Mouse (Mus musculus): ENCODE data around the gene Abcc4. TPM values are rescaled to one million over a fixed set of nuclear protein-coding genes. Genes with fewer than 3 reads are reported as not detected.
"Not testable (repeated sequence)": the region's sequence is repeated elsewhere in the genome, so short reads cannot be mapped to it uniquely, and the experiment has no call there.

The Abcc4 gene
- polyA plus RNA-seq, 1 experiment from 2014 or later, result 2.1 TPM

- Histone ChIP-seq H3K4me1 (ENCODE audit: control insufficient read depth, insufficient read depth, low read length) (no peaks in the 10 kb centered on the region), H3K27me3 (ENCODE audit: control insufficient read depth, insufficient read depth, low read depth, low read length) (no peaks in the 10 kb centered on the region), H3K9ac (ENCODE audit: low read depth, low read length) (no peak overlapping the region), H3K27ac (ENCODE audit: low read length) (no peak overlapping the region), H3K9me3 (replicated peaks; ENCODE audit: control insufficient read depth, low read length, poor library complexity, severe bottlenecking) (no peaks in the 10 kb centered on the region), H3K36me3 (ENCODE audit: control insufficient read depth, insufficient read depth, low read length) (no peaks in the 10 kb centered on the region), H3K4me2 (ENCODE audit: low read length) (no peak overlapping the region), H3K4me3 (ENCODE audit: low read depth, low read length) (no peak overlapping the region)
- 94% methylated on average over 9 of the region's 9 CpGs for WGBS
- no peak for ATAC-seq
Measured at GRCm38 (mm10) chr14:118678279-118678985, 27.6 kb downstream of the Abcc4 start.

- no peaks in the 10 kb centered on the region for H3K27me3 ChIP-seq (ENCODE audit: control insufficient read depth, insufficient read depth, low read depth, low read length)
- no peak for ATAC-seq
- no peaks in the 10 kb centered on the region for H3K4me1 ChIP-seq (ENCODE audit: control insufficient read depth, insufficient read depth, low read length)
- no peak overlapping the region for H3K4me3 ChIP-seq (ENCODE audit: low read depth, low read length)
- no peak overlapping the region for H3K9ac ChIP-seq (ENCODE audit: low read depth, low read length)
- H3K27ac ChIP-seq (ENCODE audit: low read length), result no peak overlapping the region
- H3K4me2 ChIP-seq (ENCODE audit: low read length), result no peak overlapping the region
- no peaks in the 10 kb centered on the region for H3K9me3 ChIP-seq (replicated peaks; ENCODE audit: control insufficient read depth, low read length, poor library complexity, severe bottlenecking)
- H3K36me3 ChIP-seq (ENCODE audit: control insufficient read depth, insufficient read depth, low read length), result no peaks in the 10 kb centered on the region
- WGBS, result 88% methylated on average over 13 of the region's 13 CpGs
Measured at GRCm38 (mm10) chr14:118676308-118676994, 29.6 kb downstream of the Abcc4 start.

- Histone ChIP-seq H3K27ac (ENCODE audit: low read length) (no peak overlapping the region), H3K27me3 (ENCODE audit: control insufficient read depth, insufficient read depth, low read depth, low read length) (no peaks in the 10 kb centered on the region), H3K4me2 (ENCODE audit: low read length) (no peak overlapping the region), H3K9me3 (replicated peaks; ENCODE audit: control insufficient read depth, low read length, poor library complexity, severe bottlenecking) (no peaks in the 10 kb centered on the region), H3K9ac (ENCODE audit: low read depth, low read length) (no peak overlapping the region), H3K36me3 (ENCODE audit: control insufficient read depth, insufficient read depth, low read length) (no peaks in the 10 kb centered on the region), H3K4me1 (ENCODE audit: control insufficient read depth, insufficient read depth, low read length) (no peaks in the 10 kb centered on the region), H3K4me3 (ENCODE audit: low read depth, low read length) (no peak overlapping the region)
- 89% methylated on average over 11 of the region's 11 CpGs for whole genome bisulfite sequencing
- no peak for ATAC-seq
Measured at GRCm38 (mm10) chr14:118674705-118675139, 31.3 kb downstream of the Abcc4 start.

- Histone ChIP-seq H3K4me3 (ENCODE audit: low read depth, low read length) (no peak overlapping the region), H3K27me3 (ENCODE audit: control insufficient read depth, insufficient read depth, low read depth, low read length) (no peaks in the 10 kb centered on the region), H3K4me1 (ENCODE audit: control insufficient read depth, insufficient read depth, low read length) (no peaks in the 10 kb centered on the region), H3K27ac (ENCODE audit: low read length) (no peak overlapping the region), H3K9me3 (replicated peaks; ENCODE audit: control insufficient read depth, low read length, poor library complexity, severe bottlenecking) (no peaks in the 10 kb centered on the region), H3K9ac (ENCODE audit: low read depth, low read length) (no peak overlapping the region), H3K4me2 (ENCODE audit: low read length) (no peak overlapping the region), H3K36me3 (ENCODE audit: control insufficient read depth, insufficient read depth, low read length) (no peaks in the 10 kb centered on the region)
- no peak for ATAC-seq
- WGBS, result 84% methylated on average over 7 of the region's 7 CpGs
Measured at GRCm38 (mm10) chr14:118674224-118674623, 31.8 kb downstream of the Abcc4 start.

GRCm38 (mm10) chr14:118673501-118673900 is 32.5 kb downstream of the Abcc4 start:
- no peak for ATAC-seq
- H3K27me3 ChIP-seq (ENCODE audit: control insufficient read depth, insufficient read depth, low read depth, low read length), result no peaks in the 10 kb centered on the region
- WGBS, result 83% methylated on average over 6 of the region's 6 CpGs
- no peaks in the 10 kb centered on the region for H3K36me3 ChIP-seq (ENCODE audit: control insufficient read depth, insufficient read depth, low read length)
- no peak overlapping the region for H3K9ac ChIP-seq (ENCODE audit: low read depth, low read length)
- H3K4me3 ChIP-seq (ENCODE audit: low read depth, low read length), result no peak overlapping the region
- no peak overlapping the region for H3K4me2 ChIP-seq (ENCODE audit: low read length)
- no peaks in the 10 kb centered on the region for H3K9me3 ChIP-seq (replicated peaks; ENCODE audit: control insufficient read depth, low read length, poor library complexity, severe bottlenecking)
- no peaks in the 10 kb centered on the region for H3K4me1 ChIP-seq (ENCODE audit: control insufficient read depth, insufficient read depth, low read length)
- H3K27ac ChIP-seq (ENCODE audit: low read length), result no peak overlapping the region

GRCm38 (mm10) chr14:118672931-118673330 is 33.1 kb downstream of the Abcc4 start:
- not testable (repeated sequence) for H3K4me3 ChIP-seq (ENCODE audit: low read depth, low read length); H3K9me3 ChIP-seq (replicated peaks; ENCODE audit: control insufficient read depth, low read length, poor library complexity, severe bottlenecking); ATAC-seq; H3K27ac ChIP-seq (ENCODE audit: low read length); H3K4me2 ChIP-seq (ENCODE audit: low read length); H3K27me3 ChIP-seq (ENCODE audit: control insufficient read depth, insufficient read depth, low read depth, low read length); H3K36me3 ChIP-seq (ENCODE audit: control insufficient read depth, insufficient read depth, low read length); H3K4me1 ChIP-seq (ENCODE audit: control insufficient read depth, insufficient read depth, low read length); H3K9ac ChIP-seq (ENCODE audit: low read depth, low read length)
- 93% methylated on average over 6 of the region's 6 CpGs for whole genome bisulfite sequencing

GRCm38 (mm10) chr14:118667499-118667898 is 38.5 kb downstream of the Abcc4 start:
- Histone ChIP-seq H3K36me3 (ENCODE audit: control insufficient read depth, insufficient read depth, low read length) (no peaks in the 10 kb centered on the region), H3K27ac (ENCODE audit: low read length) (no peak overlapping the region), H3K9ac (ENCODE audit: low read depth, low read length) (no peak overlapping the region), H3K4me3 (ENCODE audit: low read depth, low read length) (no peak overlapping the region), H3K4me1 (ENCODE audit: control insufficient read depth, insufficient read depth, low read length) (no peaks in the 10 kb centered on the region), H3K4me2 (ENCODE audit: low read length) (no peak overlapping the region), H3K9me3 (replicated peaks; ENCODE audit: control insufficient read depth, low read length, poor library complexity, severe bottlenecking) (no peaks in the 10 kb centered on the region), H3K27me3 (ENCODE audit: control insufficient read depth, insufficient read depth, low read depth, low read length) (no peaks in the 10 kb centered on the region)
- ATAC-seq, result no peak
- 80% methylated on average over 6 of the region's 6 CpGs for WGBS

- H3K4me1 ChIP-seq (ENCODE audit: control insufficient read depth, insufficient read depth, low read length), result peaks cover 4% of the 10 kb centered on the region
- no peaks in the 10 kb centered on the region for H3K9me3 ChIP-seq (replicated peaks; ENCODE audit: control insufficient read depth, low read length, poor library complexity, severe bottlenecking)
- H3K27me3 ChIP-seq (ENCODE audit: control insufficient read depth, insufficient read depth, low read depth, low read length), result no peaks in the 10 kb centered on the region
- no peak overlapping the region for H3K27ac ChIP-seq (ENCODE audit: low read length)
- no peak overlapping the region for H3K4me2 ChIP-seq (ENCODE audit: low read length)
- no peak overlapping the region for H3K9ac ChIP-seq (ENCODE audit: low read depth, low read length)
- WGBS, result 81% methylated on average over 7 of the region's 7 CpGs
- no peak for ATAC-seq
- no peaks in the 10 kb centered on the region for H3K36me3 ChIP-seq (ENCODE audit: control insufficient read depth, insufficient read depth, low read length)
- H3K4me3 ChIP-seq (ENCODE audit: low read depth, low read length), result no peak overlapping the region
Measured at GRCm38 (mm10) chr14:118664661-118665060, 41.4 kb downstream of the Abcc4 start.

- no peak overlapping the region for H3K4me2 ChIP-seq (ENCODE audit: low read length)
- no peaks in the 10 kb centered on the region for H3K27me3 ChIP-seq (ENCODE audit: control insufficient read depth, insufficient read depth, low read depth, low read length)
- no peak for ATAC-seq
- WGBS, result 93% methylated on average over 18 of the region's 18 CpGs
- no peaks in the 10 kb centered on the region for H3K36me3 ChIP-seq (ENCODE audit: control insufficient read depth, insufficient read depth, low read length)
- H3K27ac ChIP-seq (ENCODE audit: low read length), result no peak overlapping the region
- no peak overlapping the region for H3K4me3 ChIP-seq (ENCODE audit: low read depth, low read length)
- peaks cover 4% of the 10 kb centered on the region for H3K4me1 ChIP-seq (ENCODE audit: control insufficient read depth, insufficient read depth, low read length)
- no peak overlapping the region for H3K9ac ChIP-seq (ENCODE audit: low read depth, low read length)
- no peaks in the 10 kb centered on the region for H3K9me3 ChIP-seq (replicated peaks; ENCODE audit: control insufficient read depth, low read length, poor library complexity, severe bottlenecking)
Measured at GRCm38 (mm10) chr14:118662625-118663276, 43.3 kb downstream of the Abcc4 start.
